Mouse (Mus musculus) stomach, embryonic 15.5 days (tissue): Measurements from ENCODE around the gene Ankrd63. TPM values are rescaled to one million over a fixed set of nuclear protein-coding genes. Genes with fewer than 3 reads are reported as not detected.

Experiments used
- ATAC-seq: fragments of 200-750 bp; cut with Nextera tagmentation; 2 replicates; pipeline ENCODE4 v1.8.0; 2017; ENCODE audit warnings: low read depth, moderate number of reproducible peaks, moderate TSS enrichment; ENCODE audit not compliant: insufficient read depth, low FRiP score
- H3K27ac ChIP-seq: fragments of 300-500 bp; sonication (generic); 2 replicates; pipeline ENCODE4 v1.5.1; 2015; ENCODE audit warnings: mild to moderate bottlenecking, inconsistent platforms
- H3K27me3 ChIP-seq: fragments of 300-500 bp; sonication (generic); replicated peaks from 2 replicates; pipeline ENCODE4 v1.6.1; 2015; ENCODE audit warnings: inconsistent platforms
- H3K36me3 ChIP-seq: fragments of 300-500 bp; sonication (generic); 2 replicates; pipeline ENCODE4 v1.6.1; 2015; ENCODE audit warnings: inconsistent platforms
- H3K4me1 ChIP-seq: fragments of 300-500 bp; sonication (generic); 2 replicates; pipeline ENCODE4 v1.6.1; 2015; ENCODE audit warnings: inconsistent platforms
- H3K4me2 ChIP-seq: fragments of 300-500 bp; sonication (generic); 2 replicates; pipeline ENCODE4 v1.6.1; 2015; ENCODE audit warnings: mild to moderate bottlenecking, inconsistent platforms
- H3K4me3 ChIP-seq: fragments of 300-500 bp; sonication (generic); replicated peaks from 2 replicates; pipeline ENCODE4 v1.5.1; 2015; ENCODE audit warnings: inconsistent platforms
- H3K9ac ChIP-seq: fragments of 300-500 bp; sonication (generic); 2 replicates; pipeline ENCODE4 v1.6.1; 2015; ENCODE audit warnings: inconsistent platforms
- H3K9me3 ChIP-seq: fragments of 300-500 bp; sonication (generic); 2 replicates; pipeline ENCODE4 v1.6.1; 2016; ENCODE audit warnings: inconsistent platforms
- WGBS: fragments of 180-500 bp; shearing (Covaris S2); methylation state at CpG from one replicate; pipeline ENCODE4 v1.1.7; 2015; 5-methylcytosine and 5-hydroxymethylcytosine counted together
- polyA plus RNA-seq: library from polyadenylated mRNA; unstranded; fragments of >200 nt; fragmentation: Nextera tagmentation; extraction: Ambion mirVana; gene quantifications from 2 replicates; pipeline ENCODE4 v1.2.1, GENCODE M21; 2015

Gene Ankrd63
- polyA plus RNA-seq, 1 experiment from 2014 or later, result 0.08 TPM

- WGBS, result 91% methylated on average over 6 of the region's 6 CpGs
- no peak for ATAC-seq
These were observed 22.8 kb downstream of the Ankrd63 start for GRCm38 (mm10) chr2:118680926-118681325.

GRCm38 (mm10) chr2:118679577-118679976 is 24.2 kb downstream of the Ankrd63 start:
- Histone ChIP-seq H3K4me3 (no peak overlapping the region), H3K36me3 (no peaks in the 10 kb centered on the region), H3K4me2 (no peak overlapping the region), H3K27me3 (peaks cover 41% of the 10 kb centered on the region), H3K9ac (no peak overlapping the region), H3K9me3 (no peaks in the 10 kb centered on the region), H3K4me1 (peaks cover 17% of the 10 kb centered on the region; the same call in 1 of the 2 replicates), H3K27ac (no peak overlapping the region)
- WGBS, result 79% methylated on average over 3 of the region's 3 CpGs
- no peak for ATAC-seq

More at GRCm38 (mm10) chr2:118680926-118681325, 22.8 kb downstream of the Ankrd63 start:
- Histone ChIP-seq H3K4me2 (no peak overlapping the region), H3K27me3 (peaks cover 29% of the 10 kb centered on the region), H3K4me3 (no peak overlapping the region), H3K9ac (no peak overlapping the region), H3K4me1 (peaks cover 17% of the 10 kb centered on the region; the same call in 1 of the 2 replicates), H3K36me3 (no peaks in the 10 kb centered on the region), H3K27ac (no peak overlapping the region), H3K9me3 (no peaks in the 10 kb centered on the region)

- WGBS, result 20% methylated on average over 4 of the region's 4 CpGs
- Histone ChIP-seq H3K27me3 (peaks cover 51% of the 10 kb centered on the region), H3K9ac (no peak overlapping the region), H3K4me2 (peak overlapping the region; percentile 97), H3K36me3 (no peaks in the 10 kb centered on the region), H3K9me3 (no peaks in the 10 kb centered on the region), H3K4me1 (peaks cover 17% of the 10 kb centered on the region; the same call in 1 of the 2 replicates), H3K4me3 (peak overlapping the region; percentile 50), H3K27ac (no peak overlapping the region)
- peak; percentile 41; the same call in 1 of the 2 replicates for ATAC-seq
These were observed 25.9 kb downstream of the Ankrd63 start for GRCm38 (mm10) chr2:118677817-118678216.

- 1% methylated on average over 89 of the region's 89 CpGs for WGBS
- Histone ChIP-seq H3K9ac (peak overlapping the region; percentile 18; the same call in 1 of the 2 replicates), H3K27ac (no peak overlapping the region), H3K36me3 (no peaks in the 10 kb centered on the region), H3K4me1 (peaks cover 14% of the 10 kb centered on the region; the same call in 1 of the 2 replicates), H3K27me3 (peaks cover 51% of the 10 kb centered on the region), H3K4me3 (peak overlapping the region; percentile 50), H3K9me3 (no peaks in the 10 kb centered on the region), H3K4me2 (peak overlapping the region; percentile 97)
- peak; percentile 48; the same call in 1 of the 2 replicates for ATAC-seq
These were observed 26.7 kb downstream of the Ankrd63 start for GRCm38 (mm10) chr2:118676839-118677741.

- Histone ChIP-seq H3K9me3 (no peaks in the 10 kb centered on the region), H3K4me3 (no peak overlapping the region), H3K9ac (no peak overlapping the region), H3K27ac (no peak overlapping the region), H3K4me2 (no peak overlapping the region), H3K4me1 (peaks cover 14% of the 10 kb centered on the region; the same call in 1 of the 2 replicates), H3K36me3 (no peaks in the 10 kb centered on the region), H3K27me3 (peaks cover 51% of the 10 kb centered on the region)
- WGBS, result 22% methylated on average over 7 of the region's 7 CpGs
- no peak for ATAC-seq
These were observed 29.3 kb downstream of the Ankrd63 start for GRCm38 (mm10) chr2:118674500-118674899.

GRCm38 (mm10) chr2:118673686-118674465 is 29.9 kb downstream of the Ankrd63 start:
- Histone ChIP-seq H3K27ac (no peak overlapping the region), H3K27me3 (peaks cover 50% of the 10 kb centered on the region)
- ATAC-seq, result no peak

GRCm38 (mm10) chr2:118671728-118672127 is 32.0 kb downstream of the Ankrd63 start:
- Histone ChIP-seq H3K9ac (no peak overlapping the region), H3K27me3 (peaks cover 29% of the 10 kb centered on the region), H3K4me3 (no peak overlapping the region), H3K27ac (no peak overlapping the region), H3K4me2 (no peak overlapping the region), H3K4me1 (peaks cover 4% of the 10 kb centered on the region; the same call in 1 of the 2 replicates), H3K9me3 (no peaks in the 10 kb centered on the region), H3K36me3 (no peaks in the 10 kb centered on the region)
- 68% methylated on average over 1 of the region's 1 CpGs for WGBS
- no peak for ATAC-seq

More at GRCm38 (mm10) chr2:118673686-118674465, 29.9 kb downstream of the Ankrd63 start:
- peaks cover 14% of the 10 kb centered on the region; the same call in 1 of the 2 replicates for H3K4me1 ChIP-seq
- no peak overlapping the region for H3K4me2 ChIP-seq
- H3K9me3 ChIP-seq, result no peaks in the 10 kb centered on the region
- no peaks in the 10 kb centered on the region for H3K36me3 ChIP-seq
- no peak overlapping the region for H3K4me3 ChIP-seq
- no peak overlapping the region for H3K9ac ChIP-seq
- WGBS, result 24% methylated on average over 15 of the region's 15 CpGs

GRCm38 (mm10) chr2:118669785-118670184 is 34.0 kb downstream of the Ankrd63 start:
- 46% methylated on average over 2 of the region's 2 CpGs for WGBS
- no peak for ATAC-seq

GRCm38 (mm10) chr2:118669245-118669644 is 34.5 kb downstream of the Ankrd63 start:
- Histone ChIP-seq H3K9ac (no peak overlapping the region), H3K36me3 (no peaks in the 10 kb centered on the region), H3K4me2 (no peak overlapping the region), H3K4me1 (0 out of 2 replicates have a peak, but pooled peaks cover 6% of the 10 kb centered on the region), H3K27me3 (0 out of 2 replicates have a peak, but pooled peaks cover 7% of the 10 kb centered on the region), H3K27ac (no peak overlapping the region), H3K9me3 (no peaks in the 10 kb centered on the region), H3K4me3 (no peak overlapping the region)
- 63% methylated on average over 6 of the region's 6 CpGs for WGBS
- ATAC-seq, result no peak

More at GRCm38 (mm10) chr2:118669785-118670184, 34.0 kb downstream of the Ankrd63 start:
- H3K4me2 ChIP-seq, result no peak overlapping the region
- H3K4me1 ChIP-seq, result 0 out of 2 replicates have a peak, but pooled peaks cover 5% of the 10 kb centered on the region
- no peak overlapping the region for H3K9ac ChIP-seq
- H3K27ac ChIP-seq, result no peak overlapping the region
- no peak overlapping the region for H3K4me3 ChIP-seq
- peaks cover 12% of the 10 kb centered on the region for H3K27me3 ChIP-seq
- no peaks in the 10 kb centered on the region for H3K36me3 ChIP-seq
- H3K9me3 ChIP-seq, result no peaks in the 10 kb centered on the region

GRCm38 (mm10) chr2:118667181-118667580 is 36.6 kb downstream of the Ankrd63 start:
- Histone ChIP-seq H3K9ac (no peak overlapping the region), H3K4me1 (peaks cover 22% of the 10 kb centered on the region), H3K27me3 (peaks cover 12% of the 10 kb centered on the region; the same call in 1 of the 2 replicates), H3K4me3 (no peak overlapping the region), H3K36me3 (no peaks in the 10 kb centered on the region), H3K4me2 (no peak overlapping the region), H3K9me3 (no peaks in the 10 kb centered on the region), H3K27ac (no peak overlapping the region)
- WGBS, result 53% methylated on average over 5 of the region's 5 CpGs
- ATAC-seq, result no peak

- Histone ChIP-seq H3K4me2 (no peak overlapping the region), H3K9me3 (no peaks in the 10 kb centered on the region), H3K27ac (no peak overlapping the region), H3K36me3 (no peaks in the 10 kb centered on the region), H3K9ac (no peak overlapping the region), H3K4me3 (no peak overlapping the region), H3K4me1 (peaks cover 22% of the 10 kb centered on the region), H3K27me3 (peaks cover 12% of the 10 kb centered on the region; the same call in 1 of the 2 replicates)
- no peak for ATAC-seq
- WGBS, result 86% methylated on average over 4 of the region's 4 CpGs
These were observed 38.1 kb downstream of the Ankrd63 start for GRCm38 (mm10) chr2:118665616-118666015.
